Mouse (Mus musculus): ENCODE data around the gene Cct8l1.

The Cct8l1 gene

DNA sequence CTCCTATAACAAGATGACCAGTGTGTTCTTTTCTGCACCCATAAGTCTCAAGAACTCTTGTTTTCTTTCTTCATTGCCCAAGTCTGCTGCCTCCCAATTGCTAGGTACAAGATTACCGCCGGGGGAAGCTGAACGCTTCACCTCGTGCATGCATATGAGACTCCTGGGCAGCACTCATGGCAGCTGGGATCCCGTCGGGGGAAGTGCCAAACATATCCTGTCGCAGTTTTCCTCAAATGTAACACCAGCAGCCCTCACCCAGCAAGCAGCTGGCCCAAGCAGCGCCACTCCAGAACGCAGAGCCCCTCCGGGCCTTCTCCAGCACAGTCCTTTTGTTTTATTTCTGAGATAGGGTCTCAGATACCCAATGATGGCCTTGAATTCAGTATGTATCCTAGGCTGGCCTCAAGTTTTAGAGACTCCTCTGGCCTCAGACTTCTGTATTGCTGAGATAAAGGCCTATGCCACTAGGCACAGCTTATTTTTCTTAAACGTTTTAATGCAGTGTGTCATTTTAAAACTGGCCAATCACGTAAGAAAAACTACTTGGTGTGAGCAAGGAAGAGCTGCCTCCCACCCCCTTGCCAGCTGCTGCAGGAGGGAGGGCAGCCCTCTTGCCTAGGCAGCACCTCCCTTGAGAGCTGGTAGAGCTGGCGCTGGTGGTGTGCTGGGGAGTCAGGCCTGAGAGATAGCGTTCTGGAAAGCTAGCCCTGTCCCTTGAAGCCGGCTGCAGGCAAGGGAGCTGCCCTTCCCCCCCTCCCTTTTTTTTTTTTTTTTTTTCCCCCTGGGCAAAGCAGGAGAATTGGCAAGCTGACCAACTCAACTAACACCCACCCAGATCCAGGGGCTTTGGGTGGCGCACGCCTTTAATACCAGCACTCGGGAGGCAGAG is 16.6 kb downstream of the Cct8l1 start:
- no peak for DNase-seq

DNA sequence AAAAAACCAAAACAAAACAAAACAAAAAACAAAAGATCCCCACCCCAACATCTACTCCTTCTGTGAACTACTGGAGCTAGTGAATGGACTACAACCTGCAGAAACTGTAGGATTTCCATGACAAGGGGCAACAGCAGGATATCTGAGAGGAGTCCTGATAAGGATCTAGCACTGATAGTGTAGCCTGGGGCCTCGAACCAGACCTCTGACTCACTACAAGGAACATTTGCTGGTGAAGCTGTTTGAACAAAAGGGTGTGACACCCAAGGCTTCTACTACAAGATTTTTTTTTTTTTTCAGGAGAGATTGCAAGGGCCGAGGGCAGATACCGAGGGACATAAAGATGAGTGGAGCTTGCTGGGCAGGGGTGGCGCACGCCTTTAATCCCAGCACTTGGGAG is 17.4 kb downstream of the Cct8l1 start:
- no peak for DNase-seq

DNA sequence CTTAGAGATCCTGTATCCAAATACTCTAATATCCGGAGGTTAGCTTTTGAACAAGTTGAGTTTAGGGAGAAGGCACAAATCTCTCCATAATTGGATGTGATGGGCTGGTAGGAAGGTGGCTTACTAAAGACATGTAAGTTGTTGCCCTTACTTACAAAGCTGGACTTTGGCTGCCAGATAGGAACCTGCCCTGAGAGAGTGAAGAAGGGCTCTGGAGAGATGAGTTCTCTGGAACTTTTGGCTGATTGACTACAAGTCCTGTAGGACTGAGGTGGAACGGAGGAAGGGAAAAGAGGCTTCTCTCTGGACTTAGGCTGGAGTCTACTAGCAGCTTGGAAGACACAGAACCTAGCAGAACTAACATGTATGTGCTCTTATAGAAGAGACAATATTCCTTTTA is 19.7 kb downstream of the Cct8l1 start:
- DNase-seq: no peak

DNA sequence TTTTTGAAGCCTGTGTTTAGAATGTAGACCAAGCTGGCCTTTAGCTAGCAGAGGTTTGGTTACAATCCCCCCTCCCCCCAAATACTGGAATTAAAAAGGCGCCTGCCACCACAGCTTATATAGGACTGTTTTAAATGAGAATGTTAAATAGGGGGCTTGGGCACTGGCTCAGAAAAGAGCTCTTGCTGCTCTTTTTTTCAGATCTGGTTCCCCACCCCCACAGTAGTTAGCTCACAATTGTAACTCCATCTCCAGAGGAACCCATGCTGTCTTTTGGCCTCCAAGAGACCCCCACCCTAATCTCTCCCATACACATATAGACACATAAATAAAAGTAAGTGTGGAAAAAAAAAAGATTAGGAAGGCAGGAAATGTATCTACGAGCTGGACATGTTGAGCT is 20.6 kb downstream of the Cct8l1 start:
- DNase-seq: no peak

DNA sequence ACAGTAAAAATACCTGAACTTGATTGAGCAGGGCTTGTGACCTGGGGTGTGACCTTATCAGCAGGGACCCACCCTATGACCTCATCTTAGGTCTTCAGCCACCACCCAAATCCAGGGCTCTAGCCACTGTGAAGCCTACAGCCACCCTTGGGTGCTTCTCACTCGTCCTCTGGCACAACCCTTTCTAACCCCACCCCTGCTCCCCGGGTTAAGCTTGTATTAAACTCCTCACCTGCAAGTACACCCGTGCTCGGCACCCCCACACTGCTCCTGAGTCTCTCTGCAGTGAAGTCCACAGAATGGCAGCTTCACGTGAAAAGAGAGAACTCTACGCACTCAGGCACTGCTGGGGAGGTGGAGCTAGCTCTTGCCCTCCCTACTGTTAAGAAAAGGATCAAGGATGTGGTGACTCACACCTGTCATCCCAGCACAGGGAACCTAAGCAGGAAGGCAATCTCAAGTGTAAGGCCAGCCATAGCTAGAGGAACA is 21.1 kb downstream of the Cct8l1 start:
- no peak for DNase-seq

DNA sequence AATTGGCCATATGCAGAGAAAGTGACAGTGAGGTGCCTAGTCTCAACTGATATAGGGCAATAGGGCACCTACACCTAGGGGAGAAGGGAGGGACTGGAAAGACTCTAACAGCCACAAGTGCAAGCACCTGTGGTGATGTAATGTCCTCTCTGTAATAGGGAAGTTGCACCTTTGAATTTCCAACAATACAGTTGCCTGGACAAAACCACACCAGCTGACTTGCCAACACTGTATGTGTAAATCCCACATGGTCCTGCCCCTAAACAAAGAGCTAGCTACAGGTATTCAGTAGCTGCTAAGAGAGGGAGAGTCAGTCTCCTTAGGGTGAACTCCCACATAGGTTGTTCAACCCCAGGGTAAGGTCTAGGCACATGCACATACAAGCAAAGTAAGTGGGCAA is 24.5 kb downstream of the Cct8l1 start:
- no peak for DNase-seq

DNA sequence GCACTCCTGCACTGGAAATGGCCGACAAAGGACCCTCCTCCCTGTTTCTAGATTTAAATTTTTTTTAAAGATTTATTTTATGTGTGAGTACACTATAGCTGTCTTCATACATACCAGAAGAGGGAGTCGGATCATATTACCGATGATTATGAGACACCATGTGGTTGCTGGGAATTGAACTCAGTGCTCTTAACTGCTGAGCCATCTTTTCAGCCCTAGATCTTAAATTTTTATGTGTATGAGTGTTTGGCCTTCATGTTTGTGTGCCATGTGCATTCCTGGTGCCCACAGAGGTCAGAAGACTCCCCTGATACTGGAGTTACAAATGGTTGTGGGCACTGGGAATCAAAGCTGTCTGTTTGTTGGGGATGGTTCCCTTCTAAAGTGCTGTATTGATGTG is 25.1 kb downstream of the Cct8l1 start:
- no peak for DNase-seq

DNA sequence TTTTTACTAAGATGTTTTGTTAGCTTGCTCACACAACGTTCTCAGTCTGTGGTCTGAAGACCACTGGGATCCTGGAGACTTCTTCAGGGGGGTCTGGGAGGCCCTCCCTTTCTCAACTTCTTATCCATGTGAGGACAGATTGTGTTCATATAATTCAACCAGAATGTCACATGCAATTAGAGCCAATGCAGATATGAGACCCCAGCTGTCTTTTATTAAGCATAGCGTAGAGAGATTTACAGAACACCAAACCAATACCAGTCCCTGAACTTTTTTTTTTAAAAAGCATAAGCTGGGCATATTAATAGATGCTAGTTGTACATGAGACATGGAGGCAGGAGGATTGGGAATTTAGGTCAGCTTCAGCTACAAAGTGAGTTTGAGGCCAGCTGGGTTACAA is 25.8 kb downstream of the Cct8l1 start:
- no peak for DNase-seq

DNA sequence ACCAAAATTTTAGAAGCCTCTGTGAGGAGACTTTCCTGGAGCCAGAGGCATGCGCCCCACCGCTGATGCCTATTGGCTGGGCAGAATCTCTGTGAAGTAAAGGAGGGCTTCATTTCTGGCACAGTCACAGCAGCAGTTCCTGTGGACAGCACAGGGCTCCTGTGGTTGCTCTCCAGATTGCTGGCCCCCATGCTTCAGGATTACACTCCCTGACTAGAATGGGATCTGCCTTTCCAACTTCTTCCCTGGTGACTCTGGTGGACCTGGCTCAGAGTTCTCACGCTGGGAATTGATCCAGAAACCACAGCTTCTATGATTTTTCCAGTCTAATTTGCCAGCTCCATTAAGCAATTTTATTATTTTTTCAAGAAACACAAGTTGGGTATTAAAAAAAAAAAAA is 28.2 kb downstream of the Cct8l1 start:
- peak; percentile 28 for DNase-seq

DNA sequence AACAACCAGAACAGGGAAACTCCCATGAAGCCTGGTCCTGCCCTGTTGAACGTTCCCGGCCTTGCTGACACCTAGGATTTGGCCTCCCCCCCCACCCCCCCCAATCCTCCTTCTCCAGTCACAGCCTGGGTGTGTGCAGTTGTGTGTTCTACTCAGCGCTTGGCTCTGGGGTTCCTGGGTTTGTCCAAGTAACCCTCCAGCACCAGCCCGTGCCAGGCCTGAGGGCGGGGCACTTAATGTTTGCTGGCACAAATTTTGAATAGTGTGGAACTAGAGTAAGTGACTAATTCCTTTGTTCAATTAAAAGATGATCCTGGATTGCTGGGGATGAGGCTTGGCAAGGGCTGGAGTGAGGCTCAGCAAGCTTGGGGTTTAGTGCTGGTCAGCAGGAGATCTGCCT is 28.7 kb downstream of the Cct8l1 start:
- DNase-seq: no peak

DNA sequence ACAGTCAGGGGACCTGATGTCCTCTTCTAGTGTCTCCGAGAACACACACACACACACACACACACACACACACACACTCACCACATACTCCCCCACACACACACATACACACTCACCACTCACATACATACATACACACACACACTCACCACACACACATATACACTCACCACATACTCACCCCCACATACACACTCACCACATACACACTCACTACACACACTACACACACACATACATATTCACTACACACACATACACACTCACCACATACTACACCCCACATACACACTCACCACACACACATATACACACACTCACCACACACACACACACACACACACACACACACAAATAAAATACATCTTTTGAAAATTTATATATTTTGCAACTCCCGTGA is 31.0 kb downstream of the Cct8l1 start:
- no peak for DNase-seq

DNA sequence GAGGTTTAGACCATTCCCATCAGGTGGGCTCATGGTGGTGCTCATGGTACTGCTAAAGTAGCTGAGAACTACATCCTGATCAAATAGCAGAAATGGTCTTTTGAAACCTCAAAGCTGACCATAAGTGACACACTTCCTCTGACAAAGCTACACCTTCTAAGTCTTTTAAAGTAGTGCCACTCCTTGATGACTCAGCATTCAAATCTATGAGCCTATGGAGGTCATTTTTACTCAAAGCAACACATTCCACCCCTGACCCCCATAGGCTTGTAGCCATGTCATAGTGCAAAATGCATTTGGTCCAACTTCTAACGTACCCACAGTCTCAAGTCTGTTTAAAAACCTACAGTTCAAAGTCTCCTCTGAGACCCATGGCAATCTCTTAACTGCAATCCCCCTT is 35.0 kb downstream of the Cct8l1 start:
- DNase-seq: no peak

DNA sequence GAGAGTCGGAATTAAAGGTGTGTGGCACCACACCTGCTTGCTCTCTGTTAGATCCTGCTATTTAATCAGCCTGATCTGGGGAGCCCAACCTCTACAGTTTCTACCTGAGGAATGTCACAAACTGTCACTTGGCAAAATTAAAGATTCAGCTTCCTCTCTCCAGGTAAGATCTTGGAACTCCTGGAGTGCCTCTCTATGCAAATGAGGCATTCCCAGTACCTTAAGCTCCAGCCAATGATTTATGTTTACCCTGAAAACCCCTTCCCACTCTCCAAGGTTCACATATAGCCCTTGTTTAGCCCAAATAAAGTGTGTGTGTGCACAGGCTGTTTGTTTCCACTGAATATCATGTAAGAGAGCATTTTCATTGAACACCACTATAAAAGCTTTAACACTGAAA is 38.3 kb downstream of the Cct8l1 start:
- no peak for DNase-seq

DNA sequence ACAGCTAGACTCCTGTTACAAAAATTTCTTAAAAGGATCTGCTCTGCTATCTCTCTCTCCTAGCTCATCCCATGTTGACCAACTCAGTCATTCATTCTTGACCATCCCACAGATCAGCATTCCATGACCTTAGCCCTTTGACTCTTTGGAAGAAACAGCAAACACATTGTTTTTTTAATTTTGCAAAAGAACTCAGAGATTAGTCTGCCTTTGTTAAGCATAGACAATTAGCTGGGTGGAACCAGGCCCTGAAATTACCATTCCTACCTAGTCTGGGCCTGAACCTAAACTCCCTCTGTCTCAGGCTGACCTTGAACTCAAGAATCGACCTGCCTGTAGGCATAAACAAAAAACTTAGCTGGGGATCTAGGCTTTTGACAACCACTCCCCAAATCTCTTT is 38.8 kb downstream of the Cct8l1 start:
- DNase-seq: no peak

DNA sequence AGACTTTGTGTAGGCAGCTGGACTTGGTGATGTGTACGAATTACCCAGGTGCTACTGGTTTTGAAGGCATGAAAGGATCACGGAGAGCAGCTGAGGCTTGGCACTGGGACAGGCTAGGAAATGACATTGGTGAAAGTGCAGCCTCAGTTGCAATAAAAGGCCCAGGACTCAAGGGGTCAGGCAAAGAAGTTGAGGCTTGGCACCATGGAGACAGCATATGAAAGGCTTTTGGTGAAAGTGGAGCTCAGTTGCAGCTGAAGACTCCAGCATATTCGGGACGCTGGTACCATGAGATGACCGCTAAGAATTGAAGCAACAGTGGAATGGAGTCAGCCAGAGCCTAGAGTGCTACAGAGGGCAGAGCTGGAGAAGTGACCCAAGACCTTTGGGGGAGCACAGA is 39.8 kb downstream of the Cct8l1 start:
- DNase-seq: no peak

DNA sequence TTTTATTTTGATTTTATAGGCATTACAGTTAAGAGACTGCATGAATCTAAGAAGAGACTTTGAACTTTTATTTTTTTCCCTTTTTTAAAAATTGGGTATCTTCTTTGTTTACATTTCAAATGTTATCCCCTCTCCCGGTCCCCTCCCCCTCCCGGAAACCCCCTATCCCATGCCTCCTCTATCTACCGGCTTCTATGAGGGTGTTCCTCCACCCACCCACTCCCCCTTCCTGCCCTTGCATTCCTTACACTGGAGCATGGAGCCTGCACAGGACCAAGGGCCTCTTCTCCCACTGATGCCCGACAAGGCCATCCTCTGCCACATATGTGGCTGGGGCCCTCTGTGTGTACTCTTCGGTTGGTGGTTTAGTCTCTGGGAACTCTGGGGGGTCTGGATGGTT is 40.5 kb downstream of the Cct8l1 start:
- DNase-seq: no peak
